Comparison of ENCODE assay signal across 19 mouse cellular contexts in genomic region chr11:52460190-52460780, GRCm38 (mm10).
DNase-seq lines count a peak whose midpoint lies in the region; ATAC-seq lines count a peak whose summit lies in the region.
"Had no signal": no experiment of that assay in that cellular context is flagged by ENCODE, and none has a peak within 500 bp of the region (broad histone marks: within the 10 kb centered on the region; RNA-seq: fewer than 3 reads in every experiment).

No protein-coding gene starts in this region.

- H3K27ac ChIP-seq in hindbrain, embryonic 10.5 days, result peak overlapping the region; percentile 36; the same call in 1 of the 2 replicates
- H3K27ac ChIP-seq in hindbrain, embryonic 14.5 days, result no peak overlapping the region; the same call in 1 of the 2 replicates
- no peak overlapping the region for H3K27ac ChIP-seq in neural tube, embryonic 15.5 days (replicated peaks)
- H3K27ac ChIP-seq: forebrain, embryonic 13.5 days; heart, embryonic 15.5 days; limb, embryonic 15.5 days; neural tube, embryonic 12.5 days; stomach, postnatal 0 days had no signal

- no peak overlapping the region for H3K9ac ChIP-seq in hindbrain, embryonic 14.5 days
- H3K9ac ChIP-seq in neural tube, embryonic 15.5 days (replicated peaks), result no peak overlapping the region
- H3K9ac ChIP-seq: forebrain, embryonic 13.5 days; heart, embryonic 15.5 days; limb, embryonic 15.5 days; neural tube, embryonic 12.5 days had no signal

- H3K4me2 ChIP-seq in hindbrain, embryonic 14.5 days (replicated peaks), result no peak overlapping the region
- H3K4me2 ChIP-seq in neural tube, embryonic 15.5 days, result no peak overlapping the region
- H3K4me2 ChIP-seq: forebrain, embryonic 13.5 days; heart, embryonic 15.5 days; limb, embryonic 15.5 days; neural tube, embryonic 12.5 days had no signal

- no peaks in the 10 kb centered on the region for H3K9me3 ChIP-seq in hindbrain, embryonic 10.5 days
- H3K9me3 ChIP-seq in hindbrain, embryonic 14.5 days (ENCODE audit: control insufficient read depth, low read length), result no peaks in the 10 kb centered on the region
- H3K9me3 ChIP-seq in neural tube, embryonic 15.5 days (replicated peaks), result no peaks in the 10 kb centered on the region
- H3K9me3 ChIP-seq: forebrain, embryonic 13.5 days; G1E; heart, embryonic 15.5 days; limb, embryonic 15.5 days had no signal

- peak; percentile 5 for DNase-seq in cerebellum, adult 11-12 months
- no peak for DNase-seq in cerebellum, adult 9-11 months
- DNase-seq in hindbrain, embryonic 10.5 days (ENCODE audit: low spot score), result peak; percentile 35
- no peak for DNase-seq in hindbrain, embryonic 14.5 days (ENCODE audit: low spot score)
- DNase-seq in neural tube, embryonic 10.5 days (ENCODE audit: extremely low spot score, low spot score), result peak; percentile 19
- DNase-seq in frontal cortex, postnatal 36 days (ENCODE audit: low spot score in 2 of 2), result no peak
- no peak for DNase-seq in layer of hippocampus, postnatal 14 days (ENCODE audit: low spot score in 2 of 2)
- DNase-seq: heart, adult 18-20 months; layer of hippocampus, adult 9-11 months; right cerebral cortex, postnatal 25 days had no signal

- peaks cover 9% of the 10 kb centered on the region; the same call in 1 of the 2 replicates for H3K4me1 ChIP-seq in hindbrain, embryonic 10.5 days (replicated peaks)
- H3K4me1 ChIP-seq in hindbrain, embryonic 14.5 days (replicated peaks; ENCODE audit: control insufficient read depth, insufficient read depth, low read length), result 0 out of 2 replicates have a peak, but pooled peaks cover 3% of the 10 kb centered on the region
- H3K4me1 ChIP-seq in neural tube, embryonic 15.5 days, result peaks cover 4% of the 10 kb centered on the region; the same call in 1 of the 2 replicates
- H3K4me1 ChIP-seq: forebrain, embryonic 13.5 days had no signal

- no peak for ATAC-seq in hindbrain, embryonic 14.5 days (ENCODE audit: low FRiP score)
- no peak for ATAC-seq in neural tube, embryonic 15.5 days (ENCODE audit: low FRiP score)
- ATAC-seq: CD4-positive, CD25-positive, alpha-beta regulatory T cell, adult 4 months; forebrain, embryonic 13.5 days; intestine, postnatal 0 days had no signal

- no peaks in the 10 kb centered on the region for H3K27me3 ChIP-seq in hindbrain, embryonic 10.5 days (ENCODE audit: insufficient read depth, poor library complexity, severe bottlenecking)
- no peaks in the 10 kb centered on the region for H3K27me3 ChIP-seq in hindbrain, embryonic 14.5 days (ENCODE audit: control insufficient read depth, insufficient read depth, low read length)
- H3K27me3 ChIP-seq in neural tube, embryonic 15.5 days (replicated peaks), result no peaks in the 10 kb centered on the region
- H3K27me3 ChIP-seq: forebrain, embryonic 13.5 days; heart, embryonic 15.5 days; neural tube, embryonic 12.5 days had no signal

- H3K36me3 ChIP-seq in hindbrain, embryonic 10.5 days, result no peaks in the 10 kb centered on the region
- no peaks in the 10 kb centered on the region for H3K36me3 ChIP-seq in hindbrain, embryonic 14.5 days (replicated peaks; ENCODE audit: control insufficient read depth, insufficient read depth)
- H3K36me3 ChIP-seq in neural tube, embryonic 15.5 days, result no peaks in the 10 kb centered on the region
- H3K36me3 ChIP-seq: G1E; heart, embryonic 15.5 days; limb, embryonic 15.5 days; neural tube, embryonic 12.5 days had no signal

- 66% methylated on average over 7 of the region's 7 CpGs for WGBS in hindbrain, embryonic 10.5 days
- WGBS in hindbrain, embryonic 14.5 days, result 53% methylated on average over 7 of the region's 7 CpGs
- 49% methylated on average over 7 of the region's 7 CpGs for WGBS in neural tube, embryonic 15.5 days

- H3K4me3 ChIP-seq in hindbrain, embryonic 10.5 days, result no peak overlapping the region
- no peak overlapping the region for H3K4me3 ChIP-seq in hindbrain, embryonic 14.5 days (replicated peaks; ENCODE audit: low read length)
- H3K4me3 ChIP-seq in neural tube, embryonic 15.5 days (replicated peaks), result no peak overlapping the region
- H3K4me3 ChIP-seq: forebrain, embryonic 13.5 days; heart, embryonic 15.5 days; limb, embryonic 15.5 days; neural tube, embryonic 12.5 days had no signal

Comparison
In these comparisons a context has a peak if more than half of its experiments do, and no peak if none do; other contexts are left out.
1. DNase-seq: peak in cerebellum, adult 11-12 months (single experiment), hindbrain, embryonic 10.5 days (single experiment) and neural tube, embryonic 10.5 days (single experiment); none in cerebellum, adult 9-11 months (single experiment), hindbrain, embryonic 14.5 days (single experiment), frontal cortex, postnatal 36 days (0 of 2) and layer of hippocampus, postnatal 14 days (0 of 2).